Mouse (Mus musculus) midbrain, embryonic 11.5 days (tissue): Measurements from ENCODE around the gene Zfp995. TPM values are rescaled to one million over a fixed set of nuclear protein-coding genes. Genes with fewer than 3 reads are reported as not detected.
A peak's percentile ranks its signal among the peaks of the same experiment; 100 is the strongest.
"Not testable (repeated sequence)": the region's sequence is repeated elsewhere in the genome, so short reads cannot be mapped to it uniquely, and the experiment has no call there.

Experiments
- ATAC-seq: fragments of 200-750 bp; cut with Nextera tagmentation; 2 replicates; pipeline ENCODE4 v1.8.0; 2017; ENCODE audit warnings: moderate TSS enrichment, moderate library complexity; ENCODE audit not compliant: low FRiP score
- DNase-seq: peaks from one replicate; pipeline ENCODE4 v3.0.0; 2015; ENCODE audit warnings: low spot score; ENCODE audit errors: missing footprints
- H3K27ac ChIP-seq: fragments of 300-500 bp; sonication (generic); 2 replicates; pipeline ENCODE4 v1.5.1; 2014; ENCODE audit warnings: low read depth, low read length
- H3K27me3 ChIP-seq: fragments of 300-500 bp; sonication (generic); 2 replicates; pipeline ENCODE4 v1.6.1; 2014; ENCODE audit warnings: mild to moderate bottlenecking, low read length, moderate library complexity, mixed read lengths; ENCODE audit not compliant: control insufficient read depth, insufficient read depth
- H3K36me3 ChIP-seq: fragments of 300-500 bp; sonication (generic); 2 replicates; pipeline ENCODE4 v1.6.1; 2014; ENCODE audit warnings: mild to moderate bottlenecking, low read length, moderate library complexity, mixed read lengths; ENCODE audit not compliant: control insufficient read depth, insufficient read depth
- H3K4me1 ChIP-seq: fragments of 300-500 bp; sonication (generic); 2 replicates; pipeline ENCODE4 v1.6.1; 2014; ENCODE audit warnings: low read length; ENCODE audit not compliant: control insufficient read depth, insufficient read depth
- H3K4me2 ChIP-seq: fragments of 300-500 bp; sonication (generic); 2 replicates; pipeline ENCODE4 v1.6.1; 2014; ENCODE audit warnings: mild to moderate bottlenecking, moderate library complexity
- H3K4me3 ChIP-seq: fragments of 300-500 bp; sonication (generic); 2 replicates; pipeline ENCODE4 v1.5.1; 2014; ENCODE audit warnings: low read depth, low read length
- H3K9ac ChIP-seq: fragments of 300-500 bp; sonication (generic); 2 replicates; pipeline ENCODE4 v1.6.1; 2014; ENCODE audit warnings: low read length
- H3K9me3 ChIP-seq: fragments of 300-500 bp; sonication (generic); 2 replicates; pipeline ENCODE4 v1.6.1; 2016; ENCODE audit warnings: low read length; ENCODE audit not compliant: control insufficient read depth
- WGBS: fragments of 180-500 bp; shearing (Covaris S2); extraction: QIAGEN DNeasy Blood & Tissue Kit; methylation state at CpG from one replicate; pipeline ENCODE4 v1.1.7; 2014; 5-methylcytosine and 5-hydroxymethylcytosine counted together
- polyA plus RNA-seq: library from polyadenylated mRNA; unstranded; fragments of >200 nt; fragmentation: Nextera tagmentation; extraction: Ambion mirVana; gene quantifications from 2 replicates; pipeline ENCODE4 v1.2.1, GENCODE M21; 2014

The Zfp995 gene
- polyA plus RNA-seq: 8.8 and 10.1 TPM in 2 replicates

- peak; percentile 92 for DNase-seq
- WGBS: 0% methylated on average over 24 of the region's 24 CpGs
- peak; percentile 99 for ATAC-seq
- H3K4me1 ChIP-seq, H3K36me3 ChIP-seq, H3K27ac ChIP-seq, H3K9me3 ChIP-seq, H3K27me3 ChIP-seq: not testable (repeated sequence)
- H3K9ac ChIP-seq: peak within 1 kb of the TSS; percentile 79
- peak within 1 kb of the TSS; percentile 61 for H3K4me3 ChIP-seq
- peak within 1 kb of the TSS; percentile 60 for H3K4me2 ChIP-seq
Observed at GRCm38 (mm10) chr17:21909456-21910052, at the start of gene Zfp995. TSS of gene Zfp995 (minus strand) at chr17:21909926.

GRCm38 (mm10) chr17:21909039-21909438 lies 687 bp downstream of the Zfp995 start:
- ATAC-seq (peak; percentile 85), DNase-seq (no peak)
- no peak overlapping the region; the same call in 1 of the 2 replicates for H3K27ac ChIP-seq
- no peaks in the 10 kb centered on the region for H3K4me1 ChIP-seq
- no peaks in the 10 kb centered on the region for H3K9me3 ChIP-seq
- 7% methylated on average over 3 of the region's 3 CpGs for WGBS
- H3K36me3 ChIP-seq: no peaks in the 10 kb centered on the region
- H3K4me2 ChIP-seq: peak overlapping the region; percentile 60
- H3K27me3 ChIP-seq: no peaks in the 10 kb centered on the region
- H3K4me3 ChIP-seq: peak overlapping the region; percentile 61
- H3K9ac ChIP-seq: peak overlapping the region; percentile 79

- ATAC-seq (no peak), DNase-seq (no peak)
- Histone ChIP-seq H3K4me2 (no peak overlapping the region), H3K9me3 (no peaks in the 10 kb centered on the region; the same call in 1 of the 2 replicates), H3K27me3 (no peaks in the 10 kb centered on the region), H3K4me1 (no peaks in the 10 kb centered on the region), H3K9ac (no peak overlapping the region), H3K36me3 (no peaks in the 10 kb centered on the region), H3K27ac (no peak overlapping the region), H3K4me3 (no peak overlapping the region)
- 85% methylated on average over 1 of the region's 1 CpGs for WGBS
Observed at GRCm38 (mm10) chr17:21871256-21871655, 38.5 kb downstream of the Zfp995 start.

GRCm38 (mm10) chr17:21846322-21846582 lies 63.5 kb downstream of the Zfp995 start:
- H3K4me2 ChIP-seq, ATAC-seq: not testable (repeated sequence)
- WGBS: 94% methylated on average over 7 of the region's 8 CpGs

GRCm38 (mm10) chr17:21845545-21846321 lies 64.0 kb downstream of the Zfp995 start, which contains the start of gene Zfp820:
TSS of gene Zfp820 (minus strand) at chr17:21845772.
- WGBS: 4% methylated on average over 22 of the region's 22 CpGs
- peak; percentile 99 for DNase-seq
- H3K36me3 ChIP-seq: no peaks in the 10 kb centered on the region

More at GRCm38 (mm10) chr17:21846322-21846582, 63.5 kb downstream of the Zfp995 start:
- not testable (repeated sequence) for H3K27me3 ChIP-seq, H3K27ac ChIP-seq, DNase-seq, H3K9me3 ChIP-seq, H3K36me3 ChIP-seq, H3K4me3 ChIP-seq, H3K9ac ChIP-seq, H3K4me1 ChIP-seq

GRCm38 (mm10) chr17:21838510-21838909 lies 71.2 kb downstream of the Zfp995 start:
- no peaks in the 10 kb centered on the region for H3K36me3 ChIP-seq
- WGBS: 64% methylated on average over 2 of the region's 2 CpGs
- no peak for ATAC-seq
- DNase-seq: no peak
- H3K9me3 ChIP-seq: no peaks in the 10 kb centered on the region
- H3K4me2 ChIP-seq: no peak overlapping the region
- H3K27ac ChIP-seq: no peak overlapping the region
- H3K27me3 ChIP-seq: no peaks in the 10 kb centered on the region
- no peak overlapping the region for H3K4me3 ChIP-seq
- H3K4me1 ChIP-seq: no peaks in the 10 kb centered on the region
- no peak overlapping the region for H3K9ac ChIP-seq

More at GRCm38 (mm10) chr17:21845545-21846321, 64.0 kb downstream of the Zfp995 start, which contains the start of gene Zfp820:
- H3K27ac ChIP-seq: no peak within 1 kb of the TSS
- H3K9ac ChIP-seq: peak within 1 kb of the TSS; percentile 81
- ATAC-seq: peak; percentile 100
- H3K4me2 ChIP-seq: peak within 1 kb of the TSS; percentile 51
- peak within 1 kb of the TSS; percentile 57 for H3K4me3 ChIP-seq
- H3K4me1 ChIP-seq: peaks cover 3% of the 10 kb centered on the region; the same call in 1 of the 2 replicates
- no peaks in the 10 kb centered on the region for H3K9me3 ChIP-seq
- H3K27me3 ChIP-seq: no peaks in the 10 kb centered on the region

Other genes starting within 250 kb of the Zfp995 start
- 18.2 and 19.4 TPM in 2 replicates for gene Gm10226, start 218.1 kb downstream of the Zfp995 start, polyA plus RNA-seq
- 25.5 and 27.2 TPM in 2 replicates for gene Zfp760, start 202.2 kb downstream of the Zfp995 start, polyA plus RNA-seq
- gene Zfp229, start 179.1 kb downstream of the Zfp995 start, polyA plus RNA-seq: 8.7 and 10.9 TPM in 2 replicates
- gene Zfp820, start 64.2 kb downstream of the Zfp995 start, polyA plus RNA-seq: 9.1 and 9.6 TPM in 2 replicates
- gene Zfp942, start 52.5 kb upstream of the Zfp995 start, polyA plus RNA-seq: 26.4 and 29.0 TPM in 2 replicates
- 26.2 and 27.9 TPM in 2 replicates for gene Zfp943, start 52.6 kb upstream of the Zfp995 start, polyA plus RNA-seq